Mouse (Mus musculus): ENCODE data around the gene Myo1e.
"Not testable (repeated sequence)": the region's sequence is repeated elsewhere in the genome, so short reads cannot be mapped to it uniquely, and the experiment has no call there.

The Myo1e gene

GRCm38 (mm10) chr9:70249881-70250681 is 42.9 kb downstream of the Myo1e start:
- in situ Hi-C loops (cut with MboI, MseI): no loop called here

- in situ Hi-C loops (cut with MboI, MseI): no loop called here
These were observed 44.4 kb downstream of the Myo1e start for GRCm38 (mm10) chr9:70251441-70251985.

- in situ Hi-C loops (cut with MboI, MseI): no loop called here
These were observed 45.9 kb downstream of the Myo1e start for GRCm38 (mm10) chr9:70253016-70253415.

GRCm38 (mm10) chr9:70255005-70255404 is 47.9 kb downstream of the Myo1e start:
- in situ Hi-C loops (cut with MboI, MseI): no loop called here

GRCm38 (mm10) chr9:70256027-70256426 is 48.9 kb downstream of the Myo1e start:
- in situ Hi-C loops (cut with MboI, MseI): not testable (repeated sequence)

GRCm38 (mm10) chr9:70257289-70258101 is 50.3 kb downstream of the Myo1e start:
- in situ Hi-C loops (cut with MboI, MseI): no loop called here

- in situ Hi-C loops (cut with MboI, MseI): no loop called here
These were observed 53.2 kb downstream of the Myo1e start for GRCm38 (mm10) chr9:70260324-70260841.

- in situ Hi-C loops (cut with MboI, MseI): no loop called here
These were observed 54.5 kb downstream of the Myo1e start for GRCm38 (mm10) chr9:70261646-70262045.

- in situ Hi-C loops (cut with MboI, MseI): no loop called here
These were observed 56.0 kb downstream of the Myo1e start for GRCm38 (mm10) chr9:70263134-70263533.

- in situ Hi-C loops (cut with MboI, MseI): no loop called here
These were observed 56.6 kb downstream of the Myo1e start for GRCm38 (mm10) chr9:70263735-70264134.

- in situ Hi-C loops (cut with MboI, MseI): no loop called here
These were observed 58.4 kb downstream of the Myo1e start for GRCm38 (mm10) chr9:70265513-70265912.

GRCm38 (mm10) chr9:70266186-70266585 is 59.0 kb downstream of the Myo1e start:
- in situ Hi-C loops (cut with MboI, MseI): no loop called here

GRCm38 (mm10) chr9:70267108-70267507 is 60.0 kb downstream of the Myo1e start:
- in situ Hi-C loops (cut with MboI, MseI): no loop called here

GRCm38 (mm10) chr9:70269349-70269748 is 62.2 kb downstream of the Myo1e start:
- in situ Hi-C loops (cut with MboI, MseI): no loop called here

GRCm38 (mm10) chr9:70270468-70270867 is 63.3 kb downstream of the Myo1e start:
- in situ Hi-C loops (cut with MboI, MseI): no loop called here

- in situ Hi-C loops (cut with MboI, MseI): no loop called here
These were observed 64.0 kb downstream of the Myo1e start for GRCm38 (mm10) chr9:70271137-70271536.

GRCm38 (mm10) chr9:70271631-70272030 is 64.5 kb downstream of the Myo1e start:
- in situ Hi-C loops (cut with MboI, MseI): no loop called here

GRCm38 (mm10) chr9:70274071-70274470 is 66.9 kb downstream of the Myo1e start:
- in situ Hi-C loops (cut with MboI, MseI): no loop called here

- in situ Hi-C loops (cut with MboI, MseI): no loop called here
These were observed 67.3 kb downstream of the Myo1e start for GRCm38 (mm10) chr9:70274476-70274875.

- in situ Hi-C loops (cut with MboI, MseI): no loop called here
These were observed 67.9 kb downstream of the Myo1e start for GRCm38 (mm10) chr9:70274887-70275555.

GRCm38 (mm10) chr9:70277076-70277475 is 69.9 kb downstream of the Myo1e start:
- in situ Hi-C loops (cut with MboI, MseI): no loop called here

- in situ Hi-C loops (cut with MboI, MseI): no loop called here
These were observed 70.4 kb downstream of the Myo1e start for GRCm38 (mm10) chr9:70277529-70277982.

Measured in regulatory T cell (primary cell).